Mouse (Mus musculus) heart, adult 2 months (tissue): ENCODE results near the gene P4ha2. TPM values are rescaled to one million over a fixed set of nuclear protein-coding genes. Genes with fewer than 3 reads are reported as not detected.

ENCODE experiments used
- DNase-seq, 2 experiments: peaks; one replicate each; pipeline ENCODE4 v3.0.0; 2021
- H3K27ac ChIP-seq: fragments of 200-600 bp; 2 replicates; pipeline ENCODE4 v1.8.1; 2022
- H3K27me3 ChIP-seq: fragments of 200-500 bp; 2 replicates; pipeline ENCODE4 v1.6.1; 2012; ENCODE audit warnings: mild to moderate bottlenecking, low read length, inconsistent platforms, mixed read lengths; ENCODE audit not compliant: control insufficient read depth, insufficient read depth
- H3K36me3 ChIP-seq: fragments of 200-500 bp; 2 replicates; pipeline ENCODE4 v1.6.1; 2012; ENCODE audit warnings: low read length, inconsistent platforms; ENCODE audit not compliant: control insufficient read depth, insufficient read depth
- H3K4me1 ChIP-seq: fragments of 200-500 bp; 2 replicates; pipeline ENCODE4 v1.6.1; 2011; ENCODE audit warnings: low read length; ENCODE audit not compliant: control insufficient read depth, insufficient read depth
- H3K4me3 ChIP-seq: fragments of 200-600 bp; 2 replicates; pipeline ENCODE4 v1.8.1; 2022
- H3K79me2 ChIP-seq: fragments of 200-500 bp; replicated peaks from 2 replicates; pipeline ENCODE4 v1.6.1; 2012; ENCODE audit warnings: mild to moderate bottlenecking, inconsistent platforms, low read length, moderate library complexity, mixed read lengths; ENCODE audit not compliant: control insufficient read depth, insufficient read depth
- H3K9ac ChIP-seq: fragments of 200-500 bp; 2 replicates; pipeline ENCODE4 v1.6.1; 2012; ENCODE audit warnings: low read depth, mild to moderate bottlenecking, control low read depth, inconsistent platforms, low read length, mixed read lengths
- CTCF ChIP-seq: fragments of 200-600 bp; IDR thresholded peaks from 2 replicates; pipeline ENCODE4 v1.8.1; 2022; ENCODE audit warnings: antibody characterized with exemption, mild to moderate bottlenecking, moderate library complexity
- EP300 ChIP-seq: fragments of 200-500 bp; IDR thresholded peaks from 2 replicates; pipeline ENCODE4 v1.6.1; 2011; ENCODE audit warnings: low read depth, low read length, control low read depth; ENCODE audit not compliant: insufficient read depth
- POLR2A ChIP-seq: fragments of 200-500 bp; IDR thresholded peaks from 2 replicates; pipeline ENCODE4 v1.6.1; 2011; ENCODE audit warnings: mild to moderate bottlenecking, low read depth, low read length, control low read depth; ENCODE audit not compliant: insufficient read depth
- WGBS: fragments of 180-500 bp; shearing (Covaris S2); methylation state at CpG from one replicate; pipeline ENCODE4 v1.1.7; 2018; 5-methylcytosine and 5-hydroxymethylcytosine counted together
- intact Hi-C: fragments of 180-260 bp; cut with DNase I; formaldehyde crosslinking; loops from one replicate; pipeline ENCODE4 v1.15.1; 2025
- polyA plus RNA-seq: library from polyadenylated mRNA; depleted of rRNA; stranded (reverse); fragments of >200 nt; gene quantifications from 2 replicates; pipeline ENCODE4 v1.2.3, GENCODE M21; 2012; rRNA removed
- total RNA-seq, 2 experiments: library from RNA; stranded (reverse); gene quantifications; 2 replicates each; pipeline ENCODE4 v1.2.3; 2021

Gene P4ha2
- total and polyA plus RNA-seq, 3 experiments, result 37.4 to 63.6 (median 59.9) TPM

GRCm38 (mm10) chr11:54162968-54163367 is 63.1 kb downstream of the P4ha2 start:
- intact Hi-C loops, result no loop called here

DNA sequence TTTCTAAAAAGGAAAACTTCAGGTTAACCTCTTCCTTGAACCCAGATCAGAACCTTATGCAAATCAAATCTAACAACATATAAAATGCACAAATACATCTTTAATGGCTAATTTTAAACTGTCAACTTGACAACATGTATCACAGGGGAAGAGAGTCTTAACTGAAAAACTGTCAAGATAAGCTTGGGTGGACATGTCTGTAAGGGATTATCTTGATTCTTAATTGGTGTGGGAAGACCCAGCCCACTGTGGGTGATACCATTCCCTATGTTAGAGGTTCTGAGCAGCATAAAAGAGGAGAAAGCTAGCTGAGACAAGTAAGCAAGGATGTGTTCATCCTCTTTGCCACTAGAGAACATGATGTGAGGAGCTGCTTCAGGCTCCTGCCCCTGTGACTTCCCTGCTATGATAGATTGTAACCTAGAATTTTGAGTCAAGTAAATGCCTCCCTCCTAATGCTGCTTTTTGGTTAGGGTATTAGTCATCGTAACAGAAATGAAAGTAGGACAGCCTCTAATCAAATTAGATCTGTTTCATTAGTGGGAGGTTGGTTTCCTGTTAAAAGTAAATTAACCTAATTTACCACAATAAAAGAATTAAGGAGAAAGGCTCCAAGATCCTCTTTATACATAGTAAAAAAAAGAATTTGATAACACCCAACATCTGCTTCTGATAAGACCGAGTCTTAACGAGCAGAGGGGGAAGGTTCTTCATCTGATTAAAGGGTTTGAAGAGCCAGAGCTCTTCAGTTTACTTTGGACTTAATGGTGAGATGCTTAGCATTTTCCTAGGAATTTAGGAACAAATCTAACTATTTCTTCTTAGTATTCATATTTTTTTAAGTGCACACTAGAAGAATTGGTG is 69.8 kb downstream of the P4ha2 start:
- Histone ChIP-seq H3K27me3 (no peaks in the 10 kb centered on the region), H3K4me1 (no peaks in the 10 kb centered on the region), H3K27ac (no peak overlapping the region), H3K79me2 (no peaks in the 10 kb centered on the region), H3K4me3 (no peak overlapping the region), H3K36me3 (no peaks in the 10 kb centered on the region), H3K9ac (no peak overlapping the region)
- intact Hi-C loops, result no loop called here
- WGBS, result 51% methylated on average over 3 of the region's 3 CpGs
- TF ChIP-seq POLR2A (no peak), EP300 (no peak), CTCF (no peak)
- no peak for DNase-seq

More at GRCm38 (mm10) chr11:54162968-54163367, 63.1 kb downstream of the P4ha2 start:
- DNase-seq, result no peak
- Histone ChIP-seq H3K4me1 (no peaks in the 10 kb centered on the region), H3K27me3 (no peaks in the 10 kb centered on the region), H3K27ac (no peak overlapping the region), H3K79me2 (no peaks in the 10 kb centered on the region), H3K36me3 (no peaks in the 10 kb centered on the region), H3K4me3 (no peak overlapping the region), H3K9ac (no peak overlapping the region)
- no peak for TF ChIP-seq POLR2A
- no peak for TF ChIP-seq CTCF
- TF ChIP-seq EP300, result no peak
- 70% methylated on average over 1 of the region's 1 CpGs for WGBS

DNA sequence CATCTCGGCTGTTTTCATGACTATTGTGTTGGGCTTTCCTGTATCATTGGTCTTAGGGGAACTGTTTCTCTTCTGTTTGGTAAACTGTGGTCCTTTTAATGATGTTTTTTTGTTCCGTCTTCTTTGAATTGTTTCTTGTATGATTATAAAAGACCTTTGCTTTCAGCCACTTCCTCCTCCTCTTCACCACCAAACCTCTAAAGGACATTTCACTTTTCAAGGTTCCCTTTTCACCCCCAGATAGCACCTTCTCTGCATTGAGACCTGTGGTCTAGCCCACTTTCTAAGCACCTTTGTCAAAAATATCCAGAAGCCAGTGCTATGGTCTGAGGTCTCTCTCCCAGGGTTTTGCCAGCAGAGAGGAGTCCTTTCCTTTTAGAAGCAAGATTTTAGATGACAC is 71.3 kb downstream of the P4ha2 start:
- no peak overlapping the region for H3K9ac ChIP-seq
- 40% methylated on average over 2 of the region's 2 CpGs for WGBS
- H3K4me3 ChIP-seq, result no peak overlapping the region
- intact Hi-C loops, result no loop called here
- H3K27me3 ChIP-seq, result no peaks in the 10 kb centered on the region
- TF ChIP-seq CTCF, result no peak
- no peak for TF ChIP-seq EP300
- TF ChIP-seq POLR2A, result no peak
- no peaks in the 10 kb centered on the region for H3K36me3 ChIP-seq
- H3K27ac ChIP-seq, result no peak overlapping the region
- no peaks in the 10 kb centered on the region for H3K79me2 ChIP-seq
- DNase-seq, result no peak
- H3K4me1 ChIP-seq, result no peaks in the 10 kb centered on the region

DNA sequence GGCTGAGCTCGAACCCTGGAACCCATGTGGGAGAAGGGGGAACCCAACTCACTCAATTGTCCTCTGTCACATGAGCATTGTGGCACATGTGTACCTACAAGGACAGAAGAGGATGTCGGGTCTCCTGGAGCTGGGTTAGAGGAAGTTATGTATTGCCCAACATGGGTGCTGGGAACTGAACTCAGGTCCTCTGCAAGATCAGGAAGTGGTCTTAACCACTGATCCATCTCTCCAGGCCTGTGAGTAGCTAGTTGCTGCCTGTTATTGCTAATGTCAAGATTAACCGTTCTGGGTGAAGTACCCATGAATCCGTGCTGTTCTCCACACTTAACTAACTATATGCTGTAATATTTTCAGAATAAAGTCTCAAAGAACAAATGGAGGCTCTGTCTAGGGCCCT is 74.3 kb downstream of the P4ha2 start:
- no peaks in the 10 kb centered on the region for H3K27me3 ChIP-seq
- no peaks in the 10 kb centered on the region for H3K79me2 ChIP-seq
- WGBS, result 91% methylated on average over 4 of the region's 4 CpGs
- H3K27ac ChIP-seq, result no peak overlapping the region
- no peak overlapping the region for H3K9ac ChIP-seq
- intact Hi-C loops, result no loop called here
- no peak for TF ChIP-seq CTCF
- TF ChIP-seq EP300, result no peak
- no peak for TF ChIP-seq POLR2A
- H3K36me3 ChIP-seq, result no peaks in the 10 kb centered on the region
- H3K4me3 ChIP-seq, result no peak overlapping the region
- H3K4me1 ChIP-seq, result no peaks in the 10 kb centered on the region
- no peak for DNase-seq

GRCm38 (mm10) chr11:54174877-54175276 is 75.0 kb downstream of the P4ha2 start:
- WGBS, result 64% methylated on average over 2 of the region's 2 CpGs

More at GRCm38 (mm10) chr11:54174877-54175276, 75.0 kb downstream of the P4ha2 start:
- Histone ChIP-seq H3K4me3 (no peak overlapping the region), H3K9ac (no peak overlapping the region), H3K79me2 (no peaks in the 10 kb centered on the region), H3K36me3 (no peaks in the 10 kb centered on the region), H3K27ac (no peak overlapping the region), H3K4me1 (no peaks in the 10 kb centered on the region), H3K27me3 (no peaks in the 10 kb centered on the region)
- intact Hi-C loops, result no loop called here
- TF ChIP-seq EP300 (no peak), POLR2A (no peak), CTCF (no peak)
- no peak for DNase-seq

Other genes with a start within 250 kb of the P4ha2 start
- gene Gm12216, start 240.8 kb upstream of the P4ha2 start, total RNA-seq, result 1 to 10 TPM; 2.6 TPM
- gene Gm12216, start 240.8 kb upstream of the P4ha2 start, polyA plus RNA-seq, result 4.4 and 5.5 TPM in 2 replicates
- gene Slc22a5, start 208.4 kb upstream of the P4ha2 start, total RNA-seq, result 10 to 100 TPM; 20.9 to 23.7 TPM
- 21.6 and 31.4 TPM in 2 replicates for gene Slc22a5, start 208.4 kb upstream of the P4ha2 start, polyA plus RNA-seq
- gene Slc22a21, start 119.8 kb upstream of the P4ha2 start, total RNA-seq, result 1 to 10 TPM; 1.3 to 1.5 TPM
- 0.61 and 1.1 TPM in 2 replicates for gene Slc22a21, start 119.8 kb upstream of the P4ha2 start, polyA plus RNA-seq
- 1 to 10 TPM; 5.1 to 5.5 TPM for gene Slc22a4, start 72.0 kb upstream of the P4ha2 start, total RNA-seq
- gene Slc22a4, start 72.0 kb upstream of the P4ha2 start, polyA plus RNA-seq, result 5.6 and 7.0 TPM in 2 replicates
- 10 to 100 TPM; 30.8 to 33.8 TPM for gene Pdlim4, start 31.1 kb upstream of the P4ha2 start, total RNA-seq
- 57.6 and 58.2 TPM in 2 replicates for gene Pdlim4, start 31.1 kb upstream of the P4ha2 start, polyA plus RNA-seq
- not detected for gene Csf2, start 149.6 kb downstream of the P4ha2 start, total RNA-seq
- gene Csf2, start 149.6 kb downstream of the P4ha2 start, polyA plus RNA-seq, result not detected in 2 replicates
- gene Il3, start 167.2 kb downstream of the P4ha2 start, total RNA-seq, result not detected
- not detected in 2 replicates for gene Il3, start 167.2 kb downstream of the P4ha2 start, polyA plus RNA-seq
- gene Acsl6, start 203.7 kb downstream of the P4ha2 start, total RNA-seq, result 1 to 10 TPM; 6.0 to 7.2 TPM
- gene Acsl6, start 203.7 kb downstream of the P4ha2 start, polyA plus RNA-seq, result 5.7 and 7.0 TPM in 2 replicates